Mouse (Mus musculus) liver, postnatal 0 days (tissue): ENCODE measurements around the gene Zfp27. TPM values are rescaled to one million over a fixed set of nuclear protein-coding genes. Genes with fewer than 3 reads are reported as not detected.

Experiments used
- ATAC-seq: fragments of 200-750 bp; cut with Nextera tagmentation; 2 replicates; pipeline ENCODE4 v1.8.0; 2017; ENCODE audit warnings: mild to moderate bottlenecking, moderate library complexity
- DNase-seq: peaks from one replicate; pipeline ENCODE4 v3.0.0-alpha.2; 2016
- H3K27ac ChIP-seq: fragments of 300-500 bp; sonication (generic); 2 replicates; pipeline ENCODE4 v1.5.1; 2014; ENCODE audit warnings: antibody characterized with exemption, moderate library complexity, mild to moderate bottlenecking, low read depth
- H3K27me3 ChIP-seq: fragments of 300-500 bp; sonication (generic); 2 replicates; pipeline ENCODE4 v1.6.1; 2014; ENCODE audit warnings: low read length, control low read depth, mixed read lengths; ENCODE audit not compliant: insufficient read depth
- H3K36me3 ChIP-seq: fragments of 300-500 bp; sonication (generic); replicated peaks from 2 replicates; pipeline ENCODE4 v1.6.1; 2014; ENCODE audit warnings: mild to moderate bottlenecking, control low read depth, low read length, moderate library complexity, mixed read lengths; ENCODE audit not compliant: insufficient read depth
- H3K4me1 ChIP-seq: fragments of 300-500 bp; sonication (generic); 2 replicates; pipeline ENCODE4 v1.6.1; 2014; ENCODE audit warnings: antibody characterized with exemption, mild to moderate bottlenecking, control low read depth; ENCODE audit not compliant: insufficient read depth
- H3K4me2 ChIP-seq: fragments of 300-500 bp; sonication (generic); 2 replicates; pipeline ENCODE4 v1.6.1; 2014; ENCODE audit warnings: low read depth, mild to moderate bottlenecking, low read length, moderate library complexity, mixed read lengths
- H3K4me3 ChIP-seq: fragments of 300-500 bp; sonication (generic); 2 replicates; pipeline ENCODE4 v1.5.1; 2014; ENCODE audit warnings: low read depth, low read length
- H3K9ac ChIP-seq: fragments of 300-500 bp; sonication (generic); replicated peaks from 2 replicates; pipeline ENCODE4 v1.6.1; 2014; ENCODE audit warnings: mild to moderate bottlenecking, moderate library complexity
- H3K9me3 ChIP-seq: fragments of 300-500 bp; sonication (generic); 2 replicates; pipeline ENCODE4 v1.6.1; 2016; ENCODE audit warnings: mild to moderate bottlenecking, control low read depth, low read length, mixed read lengths
- CTCF ChIP-seq: sonication (generic); IDR thresholded peaks from 2 replicates; pipeline ENCODE4 v1.5.1; 2016; ENCODE audit warnings: antibody characterized with exemption, low read depth
- EP300 ChIP-seq: IDR thresholded peaks from 2 replicates; pipeline ENCODE4 v1.6.1; 2016; ENCODE audit warnings: antibody characterized with exemption, low read depth, mild to moderate bottlenecking
- WGBS: fragments of 180-500 bp; shearing (Covaris S2); extraction: QIAGEN DNeasy Blood & Tissue Kit; methylation state at CpG from one replicate; pipeline ENCODE4 v1.1.7; 2014; ENCODE audit not compliant: insufficient replicate concordance; 5-methylcytosine and 5-hydroxymethylcytosine counted together
- microRNA-seq: library from miRNA; unstranded; fragments of <30 nt; microRNA quantifications from one replicate; pipeline ENCODE4, GENCODE M21; 2016
- polyA plus RNA-seq: library from polyadenylated mRNA; unstranded; fragments of >200 nt; fragmentation: Nextera tagmentation; extraction: Ambion mirVana; gene quantifications from 2 replicates; pipeline ENCODE4 v1.2.1, GENCODE M21; 2015

Zfp27 gene
- polyA plus RNA-seq, 1 experiment from 2014 or later = 1.5 TPM

- no peak overlapping the region for H3K4me2 ChIP-seq
- H3K4me3 ChIP-seq = no peak overlapping the region
- ATAC-seq (no peak), DNase-seq (no peak)
- TF ChIP-seq EP300 (no peak), CTCF (no peak)
- peaks cover 11% of the 10 kb centered on the region; the same call in 1 of the 2 replicates for H3K36me3 ChIP-seq
- no peaks in the 10 kb centered on the region for H3K27me3 ChIP-seq
- no peak overlapping the region for H3K9ac ChIP-seq
- H3K4me1 ChIP-seq = no peaks in the 10 kb centered on the region
- 86% methylated on average over 10 of the region's 10 CpGs for WGBS
- H3K27ac ChIP-seq = no peak overlapping the region
- H3K9me3 ChIP-seq = peaks cover 27% of the 10 kb centered on the region
These were observed 32.1 kb downstream of the Zfp27 start for GRCm38 (mm10) chr7:29874256-29874655.

DNA sequence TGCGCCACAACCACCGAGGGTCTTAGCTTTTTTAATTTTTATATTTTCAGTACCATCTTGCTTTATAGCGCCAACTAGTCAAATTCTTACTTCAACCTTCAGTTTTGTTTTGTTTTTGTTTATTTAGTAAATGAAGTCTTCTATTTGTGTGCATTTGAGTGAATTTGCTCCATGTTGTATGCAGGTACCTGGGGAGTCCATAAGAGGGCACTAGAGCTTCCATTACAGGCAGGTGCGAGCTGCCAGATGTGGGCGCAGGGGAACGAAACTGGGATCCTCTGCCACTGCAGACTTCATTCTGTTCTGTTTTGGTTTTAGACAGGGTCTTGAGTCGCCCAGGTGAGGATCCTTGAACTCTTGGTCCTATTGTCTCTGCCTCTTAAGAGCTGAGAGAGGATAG is 44.7 kb downstream of the Zfp27 start:
- no peak overlapping the region for H3K4me2 ChIP-seq
- no peak for DNase-seq
- H3K27me3 ChIP-seq = no peaks in the 10 kb centered on the region
- no peak overlapping the region for H3K9ac ChIP-seq
- H3K4me3 ChIP-seq = no peak overlapping the region
- peaks cover 7% of the 10 kb centered on the region; the same call in 1 of the 2 replicates for H3K4me1 ChIP-seq
- peaks cover 3% of the 10 kb centered on the region; the same call in 1 of the 2 replicates for H3K36me3 ChIP-seq
- H3K9me3 ChIP-seq = no peaks in the 10 kb centered on the region
- TF ChIP-seq EP300 (no peak), CTCF (peak; percentile 34)
- 89% methylated on average over 7 of the region's 7 CpGs for WGBS
- ATAC-seq = no peak
- H3K27ac ChIP-seq = no peak overlapping the region

DNA sequence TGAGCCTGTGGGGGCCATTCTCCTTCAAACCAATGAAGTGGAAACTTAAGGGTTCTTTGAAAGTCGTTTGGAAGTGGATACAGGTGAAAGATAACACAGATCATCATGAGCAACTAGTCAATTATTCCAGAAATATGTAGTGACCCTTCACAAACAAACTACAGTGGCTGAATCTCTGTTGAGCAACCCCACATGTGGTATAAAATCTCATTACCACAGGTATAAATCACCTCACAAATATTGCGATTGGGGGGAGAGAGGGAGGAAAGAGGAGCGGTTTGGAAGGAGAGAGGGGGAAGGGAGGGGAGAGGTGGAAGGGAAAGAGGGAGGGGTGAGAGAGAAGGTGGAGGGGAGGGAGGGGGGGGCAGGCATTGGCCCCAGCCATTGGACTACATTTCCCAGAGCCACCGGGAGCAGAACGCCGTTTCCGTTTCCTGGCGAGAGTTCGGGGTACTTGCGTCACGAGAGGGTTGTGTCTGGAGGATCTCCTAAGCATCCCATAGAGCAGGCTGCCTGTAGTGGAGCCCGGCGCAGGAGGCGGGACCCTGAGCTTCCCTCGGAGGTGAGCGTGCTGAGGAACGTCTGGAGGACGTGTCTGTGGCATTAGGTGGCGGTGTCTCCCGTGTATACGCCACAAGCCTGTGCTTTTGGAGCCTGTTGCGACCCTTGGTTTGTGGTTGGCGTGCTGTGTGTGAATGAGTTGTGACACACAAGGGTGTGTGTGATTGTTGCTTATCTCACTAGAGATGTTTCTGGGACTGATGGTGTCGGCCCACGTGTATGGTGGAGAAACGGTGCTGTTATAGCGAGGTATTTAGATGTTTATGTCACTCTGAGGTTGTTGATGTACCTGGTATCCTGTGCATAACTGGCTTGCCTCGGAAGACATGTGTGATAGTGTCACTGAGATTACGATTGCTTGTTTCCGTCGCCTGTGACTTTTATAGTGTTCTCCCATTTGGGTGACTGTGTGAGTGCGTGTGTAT is 46.5 kb downstream of the Zfp27 start, which contains the start of gene Zfp420:
Zfp420 (plus strand) TSS at position 448 of the 986 bp plus-strand sequence.
- peak within 1 kb of the TSS; percentile 82 for H3K4me2 ChIP-seq
- no peaks in the 10 kb centered on the region for H3K9me3 ChIP-seq
- DNase-seq (peak; percentile 86), ATAC-seq (peak; percentile 98)
- no peaks in the 10 kb centered on the region for H3K27me3 ChIP-seq
- peaks cover 3% of the 10 kb centered on the region; the same call in 1 of the 2 replicates for H3K36me3 ChIP-seq
- WGBS = 6% methylated on average over 32 of the region's 32 CpGs
- peak within 1 kb of the TSS; percentile 65 for H3K4me3 ChIP-seq
- no peak within 1 kb of the TSS for H3K27ac ChIP-seq
- H3K4me1 ChIP-seq = peaks cover 7% of the 10 kb centered on the region; the same call in 1 of the 2 replicates
- no peak for TF ChIP-seq EP300
- peak; percentile 28 for TF ChIP-seq CTCF
- peak within 1 kb of the TSS; percentile 57; the same call in 1 of the 2 replicates for H3K9ac ChIP-seq

GRCm38 (mm10) chr7:29853219-29853842 is 53.0 kb downstream of the Zfp27 start, which contains the start of gene Zfp940:
TSS of gene Zfp940 (minus strand) at chr7:29853669.
- no peaks in the 10 kb centered on the region for H3K36me3 ChIP-seq
- H3K9me3 ChIP-seq = no peaks in the 10 kb centered on the region
- no peaks in the 10 kb centered on the region for H3K27me3 ChIP-seq
- peak within 1 kb of the TSS; percentile 59 for H3K9ac ChIP-seq
- peaks cover 7% of the 10 kb centered on the region for H3K4me1 ChIP-seq
- DNase-seq (peak; percentile 80), ATAC-seq (peak; percentile 93)
- no peak for TF ChIP-seq CTCF
- no peak for TF ChIP-seq EP300
- H3K4me2 ChIP-seq = peak within 1 kb of the TSS; percentile 93
- WGBS = under 1% methylated on average over 21 of the region's 21 CpGs
- H3K27ac ChIP-seq = no peak within 1 kb of the TSS
- peak within 1 kb of the TSS; percentile 64 for H3K4me3 ChIP-seq

- ATAC-seq (no peak), DNase-seq (no peak)
- Histone ChIP-seq H3K4me1 (peaks cover 7% of the 10 kb centered on the region), H3K36me3 (no peaks in the 10 kb centered on the region), H3K27me3 (no peaks in the 10 kb centered on the region), H3K9me3 (no peaks in the 10 kb centered on the region), H3K4me3 (peak overlapping the region; percentile 64), H3K4me2 (peak overlapping the region; percentile 93), H3K27ac (no peak overlapping the region), H3K9ac (no peak overlapping the region; the same call in 1 of the 2 replicates)
- WGBS = 46% methylated on average over 9 of the region's 9 CpGs
- no peak for TF ChIP-seq CTCF
- no peak for TF ChIP-seq EP300
These were observed 53.5 kb downstream of the Zfp27 start for GRCm38 (mm10) chr7:29852831-29853218.

GRCm38 (mm10) chr7:29844616-29845015 is 61.8 kb downstream of the Zfp27 start:
- no peak for ATAC-seq
- WGBS = 84% methylated on average over 5 of the region's 5 CpGs
- no peak for DNase-seq

More at GRCm38 (mm10) chr7:29844616-29845015, 61.8 kb downstream of the Zfp27 start:
- H3K27me3 ChIP-seq = no peaks in the 10 kb centered on the region
- H3K4me1 ChIP-seq = no peaks in the 10 kb centered on the region
- H3K4me2 ChIP-seq = no peak overlapping the region
- no peaks in the 10 kb centered on the region for H3K9me3 ChIP-seq
- H3K27ac ChIP-seq = no peak overlapping the region
- no peak overlapping the region for H3K9ac ChIP-seq
- TF ChIP-seq EP300 (no peak), CTCF (no peak)
- no peak overlapping the region for H3K4me3 ChIP-seq
- H3K36me3 ChIP-seq = no peaks in the 10 kb centered on the region

Small RNAs within 50 kb of the gene (microRNA-seq; reads per million reads assigned to microRNA genes)
- gene Mir7668 = not detected

Other genes starting within 250 kb of the Zfp27 start
- gene Catsperg2, start 179.5 kb downstream of the Zfp27 start, polyA plus RNA-seq = not detected in 2 replicates
- 2.5 and 3.3 TPM in 2 replicates for gene Zfp84, start 138.0 kb downstream of the Zfp27 start, polyA plus RNA-seq
- gene Zfp30, start 122.6 kb downstream of the Zfp27 start, polyA plus RNA-seq = 0.92 and 0.99 TPM in 2 replicates
- gene Zfp790, start 90.5 kb downstream of the Zfp27 start, polyA plus RNA-seq = 2.2 and 2.5 TPM in 2 replicates
- 0.39 and 0.42 TPM in 2 replicates for gene Zfp940, start 52.9 kb downstream of the Zfp27 start, polyA plus RNA-seq
- gene Zfp420, start 46.6 kb downstream of the Zfp27 start, polyA plus RNA-seq = 0.59 and 0.87 TPM in 2 replicates
- gene Zfp383, start 1.7 kb upstream of the Zfp27 start, polyA plus RNA-seq = 0.59 and 0.60 TPM in 2 replicates
- gene Zfp74, start 47.5 kb upstream of the Zfp27 start, polyA plus RNA-seq = 1.1 and 1.8 TPM in 2 replicates
- 5.5 and 6.4 TPM in 2 replicates for gene Zfp568, start 77.4 kb upstream of the Zfp27 start, polyA plus RNA-seq
- 0.31 and 0.36 TPM in 2 replicates for gene Zfp14, start 144.8 kb upstream of the Zfp27 start, polyA plus RNA-seq
- gene Zfp82, start 166.3 kb upstream of the Zfp27 start, polyA plus RNA-seq = 0.54 and 0.68 TPM in 2 replicates
- not detected in 2 replicates for gene Gm26920, start 183.8 kb upstream of the Zfp27 start, polyA plus RNA-seq
- 1.2 and 1.7 TPM in 2 replicates for gene Zfp566, start 184.0 kb upstream of the Zfp27 start, polyA plus RNA-seq
- gene Zfp260, start 188.2 kb upstream of the Zfp27 start, polyA plus RNA-seq = 10.1 and 10.7 TPM in 2 replicates
- 0.54 and 0.75 TPM in 2 replicates for gene Zfp382, start 215.4 kb upstream of the Zfp27 start, polyA plus RNA-seq